Mouse (Mus musculus) heart, adult 9 months (tissue): Measurements from ENCODE around the gene Rbm48.

Source experiments
- DNase-seq, 2 experiments: peaks; one replicate each; pipeline ENCODE4 v3.0.0; 2022; ENCODE audit warnings: low spot score in 2 of 2

Rbm48 gene

GRCm38 (mm10) chr5:3546226-3546625, 50.2 kb downstream of the Rbm48 start:
- no peak for DNase-seq

GRCm38 (mm10) chr5:3544480-3544769, 52.0 kb downstream of the Rbm48 start:
- DNase-seq = no peak

GRCm38 (mm10) chr5:3543629-3544479, 52.5 kb downstream of the Rbm48 start, which contains the start of gene Fam133b:
Gene Fam133b (plus strand): TSS chr5:3543833.
- DNase-seq = peak; percentile 88 to 93

- no peak for DNase-seq
Measured at GRCm38 (mm10) chr5:3541871-3542270, 54.5 kb downstream of the Rbm48 start.

- no peak for DNase-seq
Measured at GRCm38 (mm10) chr5:3538505-3539472, 57.6 kb downstream of the Rbm48 start.

- DNase-seq = no peak
Measured at GRCm38 (mm10) chr5:3536592-3537212, 59.7 kb downstream of the Rbm48 start.
